Mouse (Mus musculus) intestine, embryonic 16.5 days (tissue): ENCODE results near the gene Rrp36. TPM values are rescaled to one million over a fixed set of nuclear protein-coding genes. Genes with fewer than 3 reads are reported as not detected.

ENCODE experiments used
- ATAC-seq: fragments of 200-750 bp; cut with Nextera tagmentation; 2 replicates; pipeline ENCODE4 v1.8.0; 2017; ENCODE audit warnings: moderate TSS enrichment, moderate library complexity
- H3K27ac ChIP-seq: fragments of 300-500 bp; sonication (generic); 2 replicates; pipeline ENCODE4 v1.5.1; 2014; ENCODE audit warnings: mild to moderate bottlenecking, low read length
- H3K27me3 ChIP-seq: fragments of 300-500 bp; sonication (generic); replicated peaks from 2 replicates; pipeline ENCODE4 v1.6.1; 2014; ENCODE audit warnings: low read length, control low read depth, mixed read lengths; ENCODE audit not compliant: control insufficient read depth, insufficient read depth
- H3K36me3 ChIP-seq: fragments of 300-500 bp; sonication (generic); 2 replicates; pipeline ENCODE4 v1.6.1; 2014; ENCODE audit warnings: low read length, control low read depth; ENCODE audit not compliant: control insufficient read depth, insufficient read depth
- H3K4me1 ChIP-seq: fragments of 300-500 bp; sonication (generic); 2 replicates; pipeline ENCODE4 v1.6.1; 2014; ENCODE audit warnings: low read length, control low read depth, mixed read lengths; ENCODE audit not compliant: control insufficient read depth, insufficient read depth
- H3K4me2 ChIP-seq: fragments of 300-500 bp; sonication (generic); 2 replicates; pipeline ENCODE4 v1.6.1; 2014; ENCODE audit warnings: low read depth, low read length, control low read depth
- H3K4me3 ChIP-seq: fragments of 300-500 bp; sonication (generic); 2 replicates; pipeline ENCODE4 v1.5.1; 2014; ENCODE audit warnings: mild to moderate bottlenecking, low read length
- H3K9ac ChIP-seq: fragments of 300-500 bp; sonication (generic); 2 replicates; pipeline ENCODE4 v1.6.1; 2014; ENCODE audit warnings: low read depth, low read length
- H3K9me3 ChIP-seq: fragments of 300-500 bp; sonication (generic); 2 replicates; pipeline ENCODE4 v1.6.1; 2016; ENCODE audit warnings: low read length, control low read depth; ENCODE audit not compliant: control insufficient read depth
- WGBS: fragments of 180-500 bp; shearing (Covaris S2); extraction: QIAGEN DNeasy Blood & Tissue Kit; methylation state at CpG from one replicate; pipeline ENCODE4 v1.1.7; 2014; 5-methylcytosine and 5-hydroxymethylcytosine counted together
- polyA plus RNA-seq: library from polyadenylated mRNA; unstranded; fragments of >200 nt; fragmentation: Nextera tagmentation; extraction: Ambion mirVana; gene quantifications from 2 replicates; pipeline ENCODE4 v1.2.1, GENCODE M21; 2015

Gene Rrp36
- polyA plus RNA-seq, 1 experiment from 2014 or later: 67.4 TPM

DNA sequence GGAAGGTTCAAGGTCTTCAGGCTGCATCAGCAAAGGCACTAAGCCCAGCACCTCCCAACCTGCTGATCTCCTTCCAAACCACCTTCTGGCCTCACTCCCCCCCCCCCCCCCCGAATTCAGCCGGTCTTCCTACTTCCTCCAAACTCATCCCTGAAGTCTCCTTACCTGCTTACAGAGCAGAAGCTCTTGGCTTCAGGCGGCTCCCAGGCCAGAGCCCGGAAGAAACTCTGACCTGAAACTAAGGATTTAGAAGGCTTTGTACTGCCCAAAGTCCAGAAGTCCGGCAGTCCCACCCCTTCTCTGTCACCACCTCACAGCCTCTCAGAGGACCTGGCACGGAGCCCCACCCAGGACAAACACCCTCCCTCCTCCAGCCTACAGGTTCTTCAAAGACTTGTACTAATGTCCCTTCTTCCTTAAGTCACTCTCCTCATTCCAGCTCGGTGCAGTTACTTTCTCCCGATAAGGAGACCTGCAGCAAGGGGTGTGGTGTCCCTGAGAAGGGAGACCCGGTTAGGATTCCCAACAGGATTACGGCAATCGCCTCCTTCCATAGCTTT is 29.2 kb downstream of the Rrp36 start:
- 8% methylated on average over 11 of the region's 11 CpGs for WGBS
- H3K27me3 ChIP-seq: no peaks in the 10 kb centered on the region
- H3K27ac ChIP-seq: peak overlapping the region; percentile 97
- H3K4me3 ChIP-seq: peak overlapping the region; percentile 85
- no peaks in the 10 kb centered on the region for H3K9me3 ChIP-seq
- peak overlapping the region; percentile 90 for H3K4me2 ChIP-seq
- peaks cover 7% of the 10 kb centered on the region for H3K36me3 ChIP-seq
- ATAC-seq: peak; percentile 84
- H3K9ac ChIP-seq: peak overlapping the region; percentile 80
- peaks cover 7% of the 10 kb centered on the region; the same call in 1 of the 2 replicates for H3K4me1 ChIP-seq

DNA sequence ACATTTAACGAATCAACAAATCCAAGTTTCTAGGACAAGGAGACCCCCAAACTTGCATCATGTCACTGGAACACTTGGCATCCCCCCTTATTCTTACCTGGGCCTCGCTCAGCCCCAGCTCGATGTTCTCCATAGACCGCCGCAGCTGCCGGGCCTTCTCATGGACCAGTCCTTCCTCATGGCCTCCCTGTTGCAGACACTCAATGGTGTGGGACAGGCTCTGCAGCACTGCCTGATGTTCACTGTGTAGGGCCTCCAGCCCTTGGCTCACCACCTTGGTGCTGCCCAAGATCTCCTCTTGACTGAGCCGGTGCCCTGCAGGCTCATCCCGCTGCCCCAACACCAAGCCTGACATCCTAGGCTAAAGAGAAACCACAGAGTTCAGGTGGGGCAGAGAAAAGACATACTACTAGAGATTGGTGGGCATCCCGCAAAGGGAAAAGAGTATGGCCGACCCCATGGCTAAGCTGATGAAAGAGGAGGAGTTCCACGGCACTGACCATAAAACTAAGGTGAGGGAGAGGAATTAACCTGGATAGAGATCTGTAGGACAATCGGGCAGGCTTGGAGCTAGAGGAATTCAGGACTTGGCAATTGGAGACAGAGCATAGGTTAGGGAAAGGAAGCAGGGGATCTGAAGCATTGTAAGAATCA is 29.9 kb downstream of the Rrp36 start:
- peaks cover 11% of the 10 kb centered on the region for H3K36me3 ChIP-seq
- peak overlapping the region; percentile 80 for H3K9ac ChIP-seq
- peaks cover 7% of the 10 kb centered on the region; the same call in 1 of the 2 replicates for H3K4me1 ChIP-seq
- WGBS: 72% methylated on average over 12 of the region's 12 CpGs
- ATAC-seq: no peak
- peak overlapping the region; percentile 97 for H3K27ac ChIP-seq
- peak overlapping the region; percentile 90 for H3K4me2 ChIP-seq
- H3K9me3 ChIP-seq: no peaks in the 10 kb centered on the region
- no peaks in the 10 kb centered on the region for H3K27me3 ChIP-seq
- peak overlapping the region; percentile 85 for H3K4me3 ChIP-seq

DNA sequence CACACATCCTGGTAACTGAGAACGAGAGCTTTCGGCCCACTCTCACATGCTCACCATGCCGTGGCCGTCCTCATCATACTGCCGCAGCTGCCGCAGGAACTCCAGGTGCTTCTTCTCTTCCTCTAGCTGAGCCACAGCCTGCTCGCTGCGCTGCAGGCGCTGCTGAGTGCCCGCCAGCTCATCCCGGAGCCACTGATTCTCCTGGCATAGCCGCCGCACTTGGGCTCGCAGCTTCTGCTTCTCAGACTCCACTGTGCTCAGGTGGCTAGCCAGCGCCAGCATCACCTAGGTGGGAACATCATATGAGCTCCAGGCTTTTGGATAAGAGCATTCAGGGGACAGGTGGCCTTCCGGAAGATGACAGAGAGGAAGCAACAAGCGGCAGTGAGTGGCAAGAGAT is 32.1 kb downstream of the Rrp36 start:
- no peak overlapping the region for H3K4me2 ChIP-seq
- H3K27ac ChIP-seq: no peak overlapping the region
- 90% methylated on average over 17 of the region's 17 CpGs for WGBS

DNA sequence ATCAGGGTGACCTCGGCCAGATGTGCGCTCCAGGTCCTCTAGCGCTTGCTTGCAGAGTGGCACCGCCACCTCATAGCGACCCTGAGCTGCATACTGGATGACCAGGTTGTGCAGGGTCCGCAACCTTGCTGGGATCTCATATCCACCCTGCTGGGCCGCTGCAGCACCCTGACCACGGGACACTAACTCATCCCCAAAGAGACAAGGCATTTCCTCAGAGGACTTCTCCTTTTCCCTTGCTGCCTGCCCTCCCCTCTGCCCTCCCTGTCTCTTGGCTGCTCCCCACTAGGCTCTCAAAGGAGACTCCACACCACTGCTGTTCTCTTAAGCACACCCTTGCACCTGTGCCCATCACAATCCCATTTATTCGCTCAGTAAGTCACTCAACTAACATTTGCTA is 34.2 kb downstream of the Rrp36 start:
- H3K36me3 ChIP-seq: peaks cover 18% of the 10 kb centered on the region
- WGBS: 82% methylated on average over 9 of the region's 9 CpGs
- ATAC-seq: no peak

More for the DNA sequence above, 32.1 kb downstream of the Rrp36 start:
- no peak for ATAC-seq
- Histone ChIP-seq H3K4me1 (peaks cover 8% of the 10 kb centered on the region; the same call in 1 of the 2 replicates), H3K27me3 (no peaks in the 10 kb centered on the region), H3K36me3 (peaks cover 11% of the 10 kb centered on the region), H3K4me3 (no peak overlapping the region), H3K9me3 (no peaks in the 10 kb centered on the region), H3K9ac (no peak overlapping the region)

DNA sequence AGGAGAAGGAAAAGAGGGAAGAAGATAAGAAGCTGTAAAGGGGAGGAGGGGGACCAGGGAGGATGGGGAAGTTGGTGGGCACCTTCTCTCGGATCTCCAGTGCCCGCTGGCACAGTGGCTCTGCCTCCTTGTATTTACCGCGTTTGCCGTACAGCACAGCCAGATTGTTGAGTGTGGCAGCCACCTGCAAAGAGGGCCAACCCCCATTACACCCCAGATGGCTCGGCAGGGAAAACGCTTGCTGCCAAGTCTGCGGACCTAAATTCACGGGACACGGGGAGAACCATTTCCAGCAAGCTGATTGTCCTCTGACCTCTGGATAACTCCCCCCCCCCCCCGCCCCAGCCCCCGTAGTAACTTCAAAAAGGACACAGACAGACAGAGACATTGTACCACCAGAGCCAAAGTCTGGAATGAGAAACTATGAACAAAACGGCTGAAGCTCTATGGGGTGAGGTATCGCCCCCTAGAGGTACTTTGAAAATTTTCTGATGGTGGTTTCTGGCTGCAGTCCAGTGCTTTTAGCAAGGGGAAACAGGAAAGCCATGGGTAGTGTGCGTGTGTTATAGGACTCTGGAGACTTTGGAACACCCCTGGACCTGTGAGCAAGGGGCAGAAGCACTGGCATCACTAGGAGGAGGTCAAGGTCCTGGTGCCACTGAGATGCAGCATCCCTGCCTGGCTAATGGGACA is 37.2 kb downstream of the Rrp36 start:
- H3K4me2 ChIP-seq: no peak overlapping the region
- WGBS: 20% methylated on average over 15 of the region's 15 CpGs
- no peak overlapping the region for H3K27ac ChIP-seq
- no peaks in the 10 kb centered on the region for H3K9me3 ChIP-seq
- peaks cover 21% of the 10 kb centered on the region for H3K36me3 ChIP-seq
- H3K9ac ChIP-seq: no peak overlapping the region
- H3K4me3 ChIP-seq: no peak overlapping the region
- peaks cover 2% of the 10 kb centered on the region; the same call in 1 of the 2 replicates for H3K4me1 ChIP-seq
- H3K27me3 ChIP-seq: no peaks in the 10 kb centered on the region
- ATAC-seq: peak; percentile 43

More for the DNA sequence above, 34.2 kb downstream of the Rrp36 start:
- H3K4me2 ChIP-seq: no peak overlapping the region
- no peak overlapping the region for H3K27ac ChIP-seq
- H3K27me3 ChIP-seq: no peaks in the 10 kb centered on the region
- H3K9me3 ChIP-seq: no peaks in the 10 kb centered on the region
- peaks cover 5% of the 10 kb centered on the region; the same call in 1 of the 2 replicates for H3K4me1 ChIP-seq
- no peak overlapping the region for H3K4me3 ChIP-seq
- no peak overlapping the region for H3K9ac ChIP-seq

DNA sequence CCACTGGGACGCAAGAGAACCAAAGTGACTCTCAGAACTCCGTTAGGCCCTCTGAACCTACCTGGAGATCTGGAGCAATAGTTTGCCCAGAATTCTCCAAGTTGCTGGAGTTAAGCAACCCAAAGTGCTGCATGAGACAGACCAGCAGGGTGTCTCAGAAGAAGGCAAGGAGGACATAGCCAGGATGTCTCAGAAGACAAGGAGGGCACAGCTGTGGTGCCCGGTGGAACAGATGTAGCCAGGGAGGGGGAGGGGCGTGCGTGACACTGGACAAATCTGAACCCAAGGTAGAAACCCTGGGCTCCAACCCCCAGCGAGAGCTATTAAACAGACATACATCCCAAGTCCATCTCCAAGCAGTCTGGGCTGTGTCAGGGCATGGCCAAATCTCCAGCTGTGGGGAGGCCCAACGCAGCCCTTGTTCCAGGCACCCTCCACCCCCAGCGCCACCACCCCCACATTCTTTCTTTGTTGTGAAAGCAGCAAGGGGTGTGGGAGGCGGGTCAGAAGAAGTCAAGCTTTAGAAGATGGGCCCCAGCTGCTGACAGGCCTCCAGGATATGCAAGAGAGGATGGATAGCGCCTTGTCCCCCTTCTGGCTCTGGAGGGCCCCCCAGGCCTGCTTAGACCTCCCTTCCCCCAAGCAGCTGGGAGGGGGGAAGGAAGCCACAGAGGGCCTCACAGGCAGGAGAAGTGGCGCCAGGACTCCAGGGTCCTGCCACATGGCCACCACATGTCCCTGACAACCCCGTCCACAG is 44.3 kb downstream of the Rrp36 start:
- peak overlapping the region; percentile 96 for H3K27ac ChIP-seq
- H3K4me2 ChIP-seq: peak overlapping the region; percentile 76
- H3K4me1 ChIP-seq: peaks cover 29% of the 10 kb centered on the region
- H3K9ac ChIP-seq: peak overlapping the region; percentile 98
- WGBS: 12% methylated on average over 12 of the region's 12 CpGs
- H3K9me3 ChIP-seq: no peaks in the 10 kb centered on the region
- H3K4me3 ChIP-seq: peak overlapping the region; percentile 91
- H3K27me3 ChIP-seq: no peaks in the 10 kb centered on the region
- peak; percentile 77 for ATAC-seq
- H3K36me3 ChIP-seq: peaks cover 5% of the 10 kb centered on the region; the same call in 1 of the 2 replicates

DNA sequence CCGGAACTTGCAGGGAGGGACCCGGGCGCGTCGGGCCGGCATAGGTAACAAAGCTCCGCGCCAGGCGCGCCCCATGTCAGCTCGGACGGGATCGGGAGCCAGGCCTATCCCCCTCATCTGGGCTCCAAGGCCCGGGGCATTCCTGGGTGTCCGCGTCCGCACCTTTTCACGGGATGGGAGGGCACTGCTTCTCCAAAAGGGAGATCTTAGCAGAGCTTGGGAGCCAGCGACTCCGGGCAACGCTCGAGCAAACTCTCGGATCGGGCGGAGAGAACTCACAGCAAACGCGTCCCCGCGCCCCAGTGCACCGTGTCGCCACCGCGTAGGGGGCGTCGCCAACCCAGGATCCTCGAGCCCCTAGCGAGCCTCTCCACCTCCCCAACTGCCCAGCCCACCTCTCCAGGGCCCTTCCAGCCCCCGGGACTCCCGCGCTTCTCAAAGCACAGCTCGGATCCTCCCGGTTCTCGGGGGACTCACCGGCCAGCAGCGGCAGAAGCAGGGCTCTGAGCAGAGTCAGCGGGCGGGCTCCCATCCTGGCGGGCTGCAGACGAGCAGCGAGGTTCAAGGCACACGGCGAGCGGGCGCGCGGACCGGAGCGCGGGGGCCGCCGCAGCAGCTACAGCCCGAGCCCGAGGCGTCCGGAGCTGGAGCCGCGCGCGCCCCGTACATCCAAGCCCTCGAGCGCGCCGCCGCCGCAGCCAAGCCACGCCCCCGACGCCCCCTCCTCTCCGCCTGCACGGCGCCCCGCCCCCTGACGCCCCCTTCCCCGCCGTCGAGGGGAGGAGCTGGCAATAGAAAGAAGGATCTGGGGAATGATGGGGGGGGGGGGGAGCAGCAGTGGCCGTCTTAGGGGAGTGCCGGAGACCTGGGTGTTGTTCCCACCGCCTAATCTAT is 45.1 kb downstream of the Rrp36 start, which contains the start of gene Ptk7:
Gene Ptk7, minus strand, starts transcription at position 714 of the 894 bp plus-strand sequence.
- peak; percentile 67 for ATAC-seq
- Histone ChIP-seq H3K9ac (peak within 1 kb of the TSS; percentile 98), H3K4me1 (peaks cover 37% of the 10 kb centered on the region), H3K27me3 (no peaks in the 10 kb centered on the region), H3K4me3 (peak within 1 kb of the TSS; percentile 91), H3K4me2 (peak within 1 kb of the TSS; percentile 76), H3K9me3 (no peaks in the 10 kb centered on the region), H3K27ac (peak within 1 kb of the TSS; percentile 96), H3K36me3 (peaks cover 5% of the 10 kb centered on the region; the same call in 1 of the 2 replicates)
- WGBS: under 1% methylated on average over 70 of the region's 90 CpGs

DNA sequence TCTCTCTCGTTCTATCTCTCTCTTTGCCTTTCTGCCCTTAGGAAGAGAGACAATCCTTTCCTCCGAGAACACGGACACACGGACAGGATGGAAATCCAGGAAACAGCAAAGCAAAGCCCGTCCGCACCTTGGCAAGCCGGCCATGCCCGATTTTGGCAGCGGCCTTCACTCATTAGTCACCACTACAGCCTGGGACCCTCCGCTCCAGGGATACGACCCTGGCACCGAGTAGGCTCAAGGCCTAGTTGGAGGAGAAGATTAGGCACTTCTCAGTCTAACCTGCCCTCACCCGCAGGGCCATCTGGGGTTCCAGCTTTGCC is 45.7 kb downstream of the Rrp36 start:
- Histone ChIP-seq H3K27me3 (no peaks in the 10 kb centered on the region), H3K4me2 (peak overlapping the region; percentile 76), H3K4me1 (peaks cover 43% of the 10 kb centered on the region), H3K36me3 (peaks cover 4% of the 10 kb centered on the region; the same call in 1 of the 2 replicates), H3K9ac (peak overlapping the region; percentile 98), H3K9me3 (no peaks in the 10 kb centered on the region), H3K4me3 (peak overlapping the region; percentile 91), H3K27ac (peak overlapping the region; percentile 96)
- WGBS: under 1% methylated on average over 13 of the region's 13 CpGs
- ATAC-seq: peak; percentile 13
